Mouse (Mus musculus): ENCODE measurements around the gene Map3k7cl.

The Map3k7cl gene

DNA sequence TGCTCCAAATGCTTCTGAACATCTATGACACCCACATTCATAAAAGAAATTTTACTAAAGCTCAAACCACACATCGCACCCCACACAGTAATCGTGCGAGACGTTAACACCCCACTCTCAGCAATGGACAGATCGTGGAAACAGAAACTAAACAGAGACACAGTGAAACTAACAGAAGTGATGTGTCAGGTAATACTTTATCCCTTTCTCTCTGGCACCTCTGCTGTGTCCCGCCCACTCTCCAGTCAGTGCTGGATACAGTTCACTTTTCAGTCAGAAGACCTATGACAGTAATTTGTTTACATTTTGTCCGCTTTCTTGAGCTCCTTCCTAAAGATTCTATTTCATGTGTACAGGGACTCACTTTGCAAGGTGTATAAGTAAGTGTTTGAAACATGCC, 89.1 kb downstream of the Map3k7cl start:
- no peak for DNase-seq

DNA sequence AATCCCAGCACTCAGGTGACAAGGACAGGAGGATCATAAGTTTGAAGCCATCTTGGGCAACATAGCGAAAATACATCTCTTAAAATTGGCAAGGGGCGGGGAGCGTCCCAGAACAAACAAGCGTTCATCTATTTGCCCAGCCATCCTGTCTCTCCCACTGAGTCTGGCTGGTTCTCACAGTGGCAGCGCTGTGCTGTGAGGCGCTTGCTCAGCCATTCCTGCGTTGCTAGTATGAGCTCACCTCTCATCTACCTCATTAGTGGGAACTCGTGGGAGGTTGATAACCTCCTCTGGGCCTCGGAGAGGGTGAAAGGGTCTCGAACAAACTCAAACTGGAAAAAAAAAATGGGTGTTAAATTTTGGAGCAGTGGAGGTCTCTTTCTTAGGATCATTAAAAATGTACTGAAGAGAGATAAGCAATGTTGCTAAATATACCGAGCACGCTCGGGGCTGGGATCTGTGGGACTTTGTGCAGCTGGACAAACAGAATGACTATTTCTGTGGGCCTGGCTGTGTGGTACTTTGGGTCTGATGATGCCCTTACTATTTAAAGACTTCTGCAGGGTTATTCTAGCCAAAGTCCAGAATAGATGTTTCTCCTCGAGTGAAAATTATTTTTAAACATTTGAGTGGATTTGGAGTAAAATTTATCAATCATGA, 91.1 kb downstream of the Map3k7cl start:
- DNase-seq, result no peak
